Mouse (Mus musculus) heart, embryonic 14.5 days (tissue): Measurements from ENCODE around the gene Gm10720. TPM values are rescaled to one million over a fixed set of nuclear protein-coding genes. Genes with fewer than 3 reads are reported as not detected.
"Not testable (repeated sequence)": the region's sequence is repeated elsewhere in the genome, so short reads cannot be mapped to it uniquely, and the experiment has no call there.

Source experiments
- ATAC-seq: fragments of 200-750 bp; cut with Nextera tagmentation; 2 replicates; pipeline ENCODE4 v1.8.0; 2017; ENCODE audit warnings: low read depth, moderate TSS enrichment; ENCODE audit not compliant: insufficient number of reproducible peaks, insufficient read depth, low FRiP score
- H3K27ac ChIP-seq, 2 experiments: fragments of 200-500 bp in 1 of 2; fragments of 300-500 bp in 1 of 2; sonication (generic) in 1 of 2; replicated peaks in 1 of 2; 2 replicates each; pipeline ENCODE4 v1.5.1; 2012 to 2014; ENCODE audit warnings: low read depth in 2 of 2, low read length in 2 of 2, control low read depth in 1 of 2, mild to moderate bottlenecking in 1 of 2, mixed read lengths in 1 of 2; ENCODE audit not compliant: control insufficient read depth in 1 of 2, insufficient read depth in 1 of 2
- H3K27me3 ChIP-seq: fragments of 300-500 bp; sonication (generic); 2 replicates; pipeline ENCODE4 v1.6.1; 2014; ENCODE audit warnings: mild to moderate bottlenecking, low read length, control low read depth; ENCODE audit not compliant: control insufficient read depth, insufficient read depth
- H3K36me3 ChIP-seq: fragments of 300-500 bp; sonication (generic); 2 replicates; pipeline ENCODE4 v1.6.1; 2014; ENCODE audit warnings: mild to moderate bottlenecking, control low read depth, low read length, mixed read lengths; ENCODE audit not compliant: control insufficient read depth, insufficient read depth
- H3K4me1 ChIP-seq, 2 experiments: fragments of 200-500 bp in 1 of 2; fragments of 300-500 bp in 1 of 2; sonication (generic) in 1 of 2; 2 replicates each; pipeline ENCODE4 v1.6.1; 2012 to 2014; ENCODE audit warnings: low read length in 2 of 2, control low read depth in 1 of 2, mixed read lengths in 1 of 2; ENCODE audit not compliant: control insufficient read depth in 2 of 2, insufficient read depth in 2 of 2
- H3K4me2 ChIP-seq: fragments of 300-500 bp; sonication (generic); 2 replicates; pipeline ENCODE4 v1.6.1; 2014; ENCODE audit warnings: mild to moderate bottlenecking, low read length
- H3K4me3 ChIP-seq, 2 experiments: fragments of 200-500 bp in 1 of 2; fragments of 300-500 bp in 1 of 2; sonication (generic) in 1 of 2; 2 replicates each; pipeline ENCODE4 v1.5.1; 2012 to 2014; ENCODE audit warnings: low read length in 2 of 2, mild to moderate bottlenecking in 2 of 2, control low read depth in 1 of 2, low read depth in 1 of 2, moderate library complexity in 1 of 2; ENCODE audit not compliant: control insufficient read depth in 1 of 2, insufficient read depth in 1 of 2
- H3K9ac ChIP-seq: fragments of 300-500 bp; sonication (generic); 2 replicates; pipeline ENCODE4 v1.6.1; 2014; ENCODE audit warnings: mild to moderate bottlenecking, low read length
- H3K9me3 ChIP-seq: fragments of 300-500 bp; sonication (generic); 2 replicates; pipeline ENCODE4 v1.6.1; 2016; ENCODE audit warnings: low read length, control low read depth; ENCODE audit not compliant: control insufficient read depth
- WGBS: fragments of 180-500 bp; shearing (Covaris S2); extraction: QIAGEN DNeasy Blood & Tissue Kit; methylation state at CpG from one replicate; pipeline ENCODE4 v1.1.7; 2014; 5-methylcytosine and 5-hydroxymethylcytosine counted together
- polyA plus RNA-seq: library from polyadenylated mRNA; unstranded; fragments of >200 nt; fragmentation: Nextera tagmentation; extraction: Ambion mirVana; gene quantifications from 2 replicates; pipeline ENCODE4 v1.2.1, GENCODE M21; 2014

Gene Gm10720
- polyA plus RNA-seq, 1 experiment from 2014 or later = not detected

- not testable (repeated sequence) for H3K4me1 ChIP-seq, H3K9ac ChIP-seq, H3K27me3 ChIP-seq, ATAC-seq, H3K4me2 ChIP-seq, H3K9me3 ChIP-seq, H3K4me3 ChIP-seq, H3K27ac ChIP-seq, H3K36me3 ChIP-seq
- WGBS = 73% methylated on average over 7 of the region's 9 CpGs
Measured at GRCm38 (mm10) chr9:3007272-3007671, 8.2 kb upstream of the Gm10720 start.

- peak; percentile 23; the same call in 1 of the 2 replicates for ATAC-seq
- not testable (repeated sequence) for H3K27me3 ChIP-seq, H3K9me3 ChIP-seq, H3K4me2 ChIP-seq, H3K4me3 ChIP-seq, H3K36me3 ChIP-seq, H3K4me1 ChIP-seq, H3K9ac ChIP-seq, H3K27ac ChIP-seq
- WGBS = no CpG with 5 or more reads among the region's 5 CpGs
Measured at GRCm38 (mm10) chr9:3009331-3009730, 6.1 kb upstream of the Gm10720 start.

GRCm38 (mm10) chr9:3012054-3012621, 3.3 kb upstream of the Gm10720 start:
- WGBS = 75% methylated on average over 2 of the region's 7 CpGs
- H3K27me3 ChIP-seq, H3K36me3 ChIP-seq, H3K4me1 ChIP-seq, H3K27ac ChIP-seq, H3K4me3 ChIP-seq, H3K4me2 ChIP-seq, H3K9ac ChIP-seq, H3K9me3 ChIP-seq, ATAC-seq: not testable (repeated sequence)

GRCm38 (mm10) chr9:3012733-3013279, 2.6 kb upstream of the Gm10720 start, which contains the start of gene Gm10721:
Gene Gm10721 (plus strand): TSS chr9:3013140.
- no CpG with 5 or more reads among the region's 11 CpGs for WGBS
- H3K36me3 ChIP-seq = not testable (repeated sequence)

GRCm38 (mm10) chr9:3015896-3016295, 442 bp downstream of the Gm10720 start:
- WGBS = 71% methylated on average over 4 of the region's 6 CpGs
- H3K9me3 ChIP-seq, H3K27ac ChIP-seq, H3K4me1 ChIP-seq, H3K36me3 ChIP-seq, H3K9ac ChIP-seq, H3K27me3 ChIP-seq, ATAC-seq, H3K4me2 ChIP-seq, H3K4me3 ChIP-seq: not testable (repeated sequence)

More at GRCm38 (mm10) chr9:3012733-3013279, 2.6 kb upstream of the Gm10720 start, which contains the start of gene Gm10721:
- H3K9ac ChIP-seq, H3K4me2 ChIP-seq, H3K27me3 ChIP-seq, H3K4me3 ChIP-seq, H3K9me3 ChIP-seq, H3K4me1 ChIP-seq, H3K27ac ChIP-seq: not testable (repeated sequence)
- ATAC-seq = peak; percentile 53

- not testable (repeated sequence) for H3K27me3 ChIP-seq, H3K36me3 ChIP-seq, H3K4me1 ChIP-seq, H3K9me3 ChIP-seq, ATAC-seq, H3K27ac ChIP-seq, H3K4me3 ChIP-seq, H3K4me2 ChIP-seq, H3K9ac ChIP-seq
- no CpG with 5 or more reads among the region's 9 CpGs for WGBS
Measured at GRCm38 (mm10) chr9:3017108-3017507, 1.7 kb downstream of the Gm10720 start, which contains the start of gene Gm10719. Gene Gm10719 (plus strand): TSS chr9:3017408.

GRCm38 (mm10) chr9:3018944-3019343, 3.5 kb downstream of the Gm10720 start:
- not testable (repeated sequence) for H3K4me2 ChIP-seq, H3K27me3 ChIP-seq, H3K27ac ChIP-seq, H3K4me1 ChIP-seq, H3K36me3 ChIP-seq, ATAC-seq, H3K4me3 ChIP-seq, H3K9ac ChIP-seq, H3K9me3 ChIP-seq
- 62% methylated on average over 9 of the region's 9 CpGs for WGBS
